Mouse (Mus musculus): ENCODE measurements around the gene Ldlrad1. TPM values are rescaled to one million over a fixed set of nuclear protein-coding genes. Genes with fewer than 3 reads are reported as not detected.
A peak's percentile ranks its signal among the peaks of the same experiment; 100 is the strongest.

Ldlrad1 gene
- total and polyA plus RNA-seq, 3 experiments: 0.15 TPM; not detected in 2

DNA sequence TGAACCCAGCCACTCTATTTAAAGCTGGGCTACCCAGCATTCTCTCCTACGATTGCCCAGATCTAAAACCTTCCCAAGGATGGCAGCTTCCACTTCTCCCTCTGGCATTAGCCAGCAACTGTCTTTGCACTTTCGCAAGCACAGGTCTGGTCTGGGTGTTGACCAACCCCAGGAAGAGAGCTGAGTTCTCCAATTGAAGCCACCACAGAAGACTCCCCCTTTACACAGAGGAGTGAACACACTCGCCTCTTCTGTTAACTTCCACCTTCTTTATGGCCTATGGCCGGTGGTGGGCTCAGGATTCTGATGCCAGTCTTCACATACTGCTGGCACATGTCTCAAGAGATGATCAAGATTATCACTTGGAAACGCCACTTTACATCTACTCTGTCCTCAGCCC is 41.2 kb upstream of the Ldlrad1 start:
- H3K27ac ChIP-seq (ENCODE audit: control insufficient read depth, low read depth, low read length): no peak overlapping the region
- H3K4me3 ChIP-seq (ENCODE audit: control insufficient read depth in 1 of 2, insufficient read depth in 1 of 2, low read depth in 2 of 2, low read length in 2 of 2): no peak overlapping the region
- DNase-seq (ENCODE audit: low read depth, low spot score): no peak
- H3K9me3 ChIP-seq (replicated peaks; ENCODE audit: insufficient read depth, low read length): no peaks in the 10 kb centered on the region
- no peaks in the 10 kb centered on the region for H3K27me3 ChIP-seq (ENCODE audit: control insufficient read depth in 1 of 2, insufficient read depth in 2 of 2, low read length in 2 of 2)
- no peak overlapping the region for H3K9ac ChIP-seq (ENCODE audit: control insufficient read depth, low read depth, low read length, poor library complexity, severe bottlenecking)
- no peaks in the 10 kb centered on the region for H3K79me2 ChIP-seq (ENCODE audit: control insufficient read depth, insufficient read depth, low read length, poor library complexity)
- peaks cover 0 to 7% of the 10 kb centered on the region in 2 experiments; a peak in 2 of 4 replicates for H3K36me3 ChIP-seq (ENCODE audit: control insufficient read depth in 1 of 2, insufficient read depth in 2 of 2, low read length in 2 of 2)
- TF ChIP-seq HCFC1 (IDR thresholded peaks at IDR 0.05; ENCODE audit: low read depth, low read length) (no peak), POLR2AphosphoS2 (IDR thresholded peaks at IDR 0.05; ENCODE audit: low read length) (no peak), ZC3H11A (IDR thresholded peaks at IDR 0.05; ENCODE audit: low read depth, low read length) (no peak), SMC3 (IDR thresholded peaks at IDR 0.05; ENCODE audit: low read depth, low read length) (no peak), ETS1 (IDR thresholded peaks at IDR 0.05; ENCODE audit: low read depth, low read length) (no peak), SIN3A (IDR thresholded peaks at IDR 0.05; ENCODE audit: low read length) (no peak), JUND (IDR thresholded peaks at IDR 0.05; ENCODE audit: low read depth, low read length) (no peak), KAT2A (conservative IDR thresholded peaks at IDR 0.05; ENCODE audit: low read depth, low read length) (no peak), POLR2AphosphoS5 (IDR thresholded peaks at IDR 0.05; ENCODE audit: borderline replicate concordance, low read depth, low read length) (no peak), RAD21 (IDR thresholded peaks at IDR 0.05; ENCODE audit: low read depth, low read length) (no peak), CTCF (IDR thresholded peaks at IDR 0.05 in 2 of 3, conservative IDR thresholded peaks at IDR 0.05 in 1 of 3; ENCODE audit: control insufficient read depth in 1 of 3, insufficient read depth in 1 of 3, low read depth in 2 of 3, low read length in 3 of 3, poor library complexity in 1 of 3, severe bottlenecking in 1 of 3) (no peak), TCF12 (IDR thresholded peaks at IDR 0.05; ENCODE audit: low read depth, low read length) (no peak), TAL1 (IDR thresholded peaks at IDR 0.05; ENCODE audit: low read length) (no peak), CHD2 (IDR thresholded peaks at IDR 0.05; ENCODE audit: low read length) (no peak), EP300 (IDR thresholded peaks at IDR 0.05; ENCODE audit: low read depth in 1 of 2, low read length in 2 of 2) (no peak), MYC (IDR thresholded peaks at IDR 0.05; ENCODE audit: low read depth, low read length) (no peak), NELFE (IDR thresholded peaks at IDR 0.05; ENCODE audit: low read depth, low read length) (no peak), ZMIZ1 (IDR thresholded peaks at IDR 0.05; ENCODE audit: low read depth, low read length) (no peak)
- H3K4me1 ChIP-seq (ENCODE audit: control insufficient read depth in 1 of 2, insufficient read depth in 2 of 2, low read length in 2 of 2): peaks cover 3 to 9% of the 10 kb centered on the region in 2 experiments; a peak in 3 of 4 replicates

- Histone ChIP-seq H3K9me3 (replicated peaks; ENCODE audit: insufficient read depth, low read length) (no peaks in the 10 kb centered on the region), H3K4me3 (ENCODE audit: control insufficient read depth in 1 of 2, insufficient read depth in 1 of 2, low read depth in 2 of 2, low read length in 2 of 2) (peak overlapping the region; percentile 73 to 91), H3K27me3 (ENCODE audit: control insufficient read depth in 1 of 2, insufficient read depth in 2 of 2, low read length in 2 of 2) (no peaks in the 10 kb centered on the region), H3K36me3 (ENCODE audit: control insufficient read depth in 1 of 2, insufficient read depth in 2 of 2, low read length in 2 of 2) (peaks cover 2 to 33% of the 10 kb centered on the region in 2 experiments), H3K9ac (ENCODE audit: control insufficient read depth, low read depth, low read length, poor library complexity, severe bottlenecking) (peak overlapping the region; percentile 88), H3K27ac (ENCODE audit: control insufficient read depth, low read depth, low read length) (peak overlapping the region; percentile 89; the same call in 1 of the 2 replicates), H3K79me2 (ENCODE audit: control insufficient read depth, insufficient read depth, low read length, poor library complexity) (peaks cover 42% of the 10 kb centered on the region), H3K4me1 (ENCODE audit: control insufficient read depth in 1 of 2, insufficient read depth in 2 of 2, low read length in 2 of 2) (peaks cover 11 to 12% of the 10 kb centered on the region in 2 experiments)
- DNase-seq (ENCODE audit: low read depth, low spot score): no peak
- TF ChIP-seq POLR2AphosphoS2 (IDR thresholded peaks at IDR 0.05; ENCODE audit: low read length) (no peak), SMC3 (IDR thresholded peaks at IDR 0.05; ENCODE audit: low read depth, low read length) (no peak), HCFC1 (IDR thresholded peaks at IDR 0.05; ENCODE audit: low read depth, low read length) (no peak), UBTF (IDR thresholded peaks at IDR 0.05; ENCODE audit: borderline replicate concordance, insufficient read depth, low read depth, low read length) (0 out of 2 replicates have a peak, but pooled peaks have one; percentile 5), MAX (IDR thresholded peaks at IDR 0.05; ENCODE audit: low read length) (no peak), GATA1 (IDR thresholded peaks at IDR 0.05; ENCODE audit: low read depth, low read length) (no peak)
Measured at GRCm38 (mm10) chr4:107177506-107177905, 31.5 kb upstream of the Ldlrad1 start.
